Mouse (Mus musculus) liver, embryonic 14.5 days (tissue): ENCODE measurements around the gene Ang. TPM values are rescaled to one million over a fixed set of nuclear protein-coding genes. Genes with fewer than 3 reads are reported as not detected.

ENCODE experiments used
- ATAC-seq: fragments of 200-750 bp; cut with Nextera tagmentation; 2 replicates; pipeline ENCODE4 v1.8.0; 2017; ENCODE audit warnings: moderate number of reproducible peaks, mild to moderate bottlenecking, moderate library complexity; ENCODE audit not compliant: insufficient read depth
- DNase-seq, 3 experiments: peaks; one replicate each; pipeline ENCODE4 v3.0.0-alpha.2; 2012 to 2013; ENCODE audit warnings: low read depth in 3 of 3, low spot score in 3 of 3
- H3K27ac ChIP-seq: fragments of 300-500 bp; sonication (generic); 2 replicates; pipeline ENCODE4 v1.5.1; 2014; ENCODE audit warnings: moderate library complexity, mild to moderate bottlenecking, control low read depth, inconsistent platforms
- H3K27me3 ChIP-seq: fragments of 300-500 bp; sonication (generic); 2 replicates; pipeline ENCODE4 v1.6.1; 2014; ENCODE audit warnings: mild to moderate bottlenecking, low read length, moderate library complexity; ENCODE audit not compliant: control insufficient read depth, insufficient read depth
- H3K36me3 ChIP-seq: fragments of 300-500 bp; sonication (generic); replicated peaks from 2 replicates; pipeline ENCODE4 v1.6.1; 2014; ENCODE audit warnings: low read depth; ENCODE audit not compliant: control insufficient read depth, insufficient read depth
- H3K4me1 ChIP-seq, 2 experiments: fragments of 200-500 bp in 1 of 2; fragments of 300-500 bp in 1 of 2; sonication (generic) in 1 of 2; replicated peaks; 2 replicates each; pipeline ENCODE4 v1.6.1; 2012 to 2014; ENCODE audit warnings: antibody characterized with exemption in 1 of 2, inconsistent platforms in 1 of 2, low read length in 1 of 2; ENCODE audit not compliant: control insufficient read depth in 2 of 2, insufficient read depth in 2 of 2
- H3K4me2 ChIP-seq: fragments of 300-500 bp; sonication (generic); 2 replicates; pipeline ENCODE4 v1.6.1; 2014; ENCODE audit warnings: low read depth, mild to moderate bottlenecking, control low read depth, moderate library complexity
- H3K4me3 ChIP-seq, 2 experiments: fragments of 200-500 bp in 1 of 2; fragments of 300-500 bp in 1 of 2; sonication (generic) in 1 of 2; 2 replicates each; pipeline ENCODE4 v1.5.1; 2012 to 2014; ENCODE audit warnings: low read depth in 2 of 2, low read length in 2 of 2, mild to moderate bottlenecking in 2 of 2, control low read depth in 1 of 2, inconsistent platforms in 1 of 2, moderate library complexity in 1 of 2; ENCODE audit not compliant: insufficient read depth in 1 of 2
- H3K9ac ChIP-seq: fragments of 300-500 bp; sonication (generic); replicated peaks from 2 replicates; pipeline ENCODE4 v1.6.1; 2014; ENCODE audit warnings: mild to moderate bottlenecking, control low read depth, moderate library complexity
- H3K9me3 ChIP-seq: fragments of 300-500 bp; sonication (generic); 2 replicates; pipeline ENCODE4 v1.6.1; 2016; ENCODE audit warnings: low read length, mixed read lengths; ENCODE audit not compliant: control insufficient read depth
- CTCF ChIP-seq: IDR thresholded peaks from 2 replicates; pipeline ENCODE4 v1.5.1; 2016; ENCODE audit warnings: antibody characterized with exemption, low read depth, control low read depth
- EP300 ChIP-seq: IDR thresholded peaks from 2 replicates; pipeline ENCODE4 v1.6.1; 2016; ENCODE audit warnings: antibody characterized with exemption, low read depth
- whole genome bisulfite sequencing: fragments of 180-500 bp; shearing (Covaris S2); extraction: QIAGEN DNeasy Blood & Tissue Kit; methylation state at CpG from one replicate; pipeline ENCODE4 v1.1.7; 2014; ENCODE audit not compliant: insufficient replicate concordance; 5-methylcytosine and 5-hydroxymethylcytosine counted together
- polyA plus RNA-seq, 2 experiments: library from polyadenylated mRNA; depleted of rRNA in 1 of 2; stranded (reverse) in 1 of 2; unstranded in 1 of 2; fragments of >200 nt; fragmentation: Nextera tagmentation in 1 of 2; extraction: Ambion mirVana in 1 of 2; gene quantifications; 2 replicates each; pipeline versions ENCODE4 v1.2.1 to v1.2.3; 2012 to 2014

Gene Ang
- polyA plus RNA-seq, 2 experiments: 3.4 to 5.4 TPM

- 20% methylated on average over 2 of the region's 2 CpGs for WGBS
- TF ChIP-seq CTCF: no peak
- peak; percentile 94 for TF ChIP-seq EP300
- H3K27me3 ChIP-seq: no peaks in the 10 kb centered on the region
- H3K9me3 ChIP-seq: no peaks in the 10 kb centered on the region
- peak overlapping the region; percentile 97 for H3K27ac ChIP-seq
- peak overlapping the region; percentile 56 for H3K9ac ChIP-seq
- H3K4me2 ChIP-seq: peak overlapping the region; percentile 62
- DNase-seq (peak in 2 of 3 experiments; percentile 75 to 79), ATAC-seq (peak; percentile 84)
- H3K4me1 ChIP-seq: peaks cover 69 to 74% of the 10 kb centered on the region in 2 experiments
- no peak overlapping the region for H3K4me3 ChIP-seq
- H3K36me3 ChIP-seq: no peaks in the 10 kb centered on the region
Measured at GRCm38 (mm10) chr14:51143937-51144336, 53.0 kb downstream of the Ang start.

GRCm38 (mm10) chr14:51144451-51144850 lies 53.5 kb downstream of the Ang start:
- WGBS: 85% methylated on average over 4 of the region's 4 CpGs
- peak overlapping the region; percentile 97 for H3K27ac ChIP-seq
- DNase-seq: no peak
- peak overlapping the region; percentile 56 for H3K9ac ChIP-seq
- no peaks in the 10 kb centered on the region for H3K36me3 ChIP-seq
- no peak for ATAC-seq
- peaks cover 75 to 79% of the 10 kb centered on the region in 2 experiments for H3K4me1 ChIP-seq
- H3K4me2 ChIP-seq: peak overlapping the region; percentile 62
- H3K9me3 ChIP-seq: no peaks in the 10 kb centered on the region
- no peak overlapping the region for H3K4me3 ChIP-seq
- no peaks in the 10 kb centered on the region for H3K27me3 ChIP-seq
- TF ChIP-seq EP300 (no peak), CTCF (no peak)

GRCm38 (mm10) chr14:51145521-51145920 lies 54.6 kb downstream of the Ang start:
- Histone ChIP-seq H3K27ac (no peak overlapping the region), H3K9me3 (no peaks in the 10 kb centered on the region), H3K4me1 (peaks cover 80 to 81% of the 10 kb centered on the region in 2 experiments), H3K27me3 (no peaks in the 10 kb centered on the region), H3K36me3 (no peaks in the 10 kb centered on the region), H3K9ac (no peak overlapping the region), H3K4me2 (no peak overlapping the region), H3K4me3 (no peak overlapping the region)
- DNase-seq (no peak), ATAC-seq (no peak)
- WGBS: 91% methylated on average over 6 of the region's 6 CpGs
- TF ChIP-seq CTCF (no peak), EP300 (no peak)

GRCm38 (mm10) chr14:51146685-51147084 lies 55.7 kb downstream of the Ang start, which contains the start of gene Rnase1:
Gene Rnase1 (minus strand): TSS chr14:51146785.
- H3K9me3 ChIP-seq: no peaks in the 10 kb centered on the region
- TF ChIP-seq EP300 (no peak), CTCF (no peak)
- ATAC-seq (no peak), DNase-seq (no peak)
- H3K4me3 ChIP-seq: no peak within 1 kb of the TSS
- WGBS: 50% methylated on average over 2 of the region's 2 CpGs
- no peak within 1 kb of the TSS for H3K4me2 ChIP-seq
- H3K36me3 ChIP-seq: no peaks in the 10 kb centered on the region
- H3K27ac ChIP-seq: peak within 1 kb of the TSS; percentile 50
- no peaks in the 10 kb centered on the region for H3K27me3 ChIP-seq
- peaks cover 86 to 87% of the 10 kb centered on the region in 2 experiments for H3K4me1 ChIP-seq
- H3K9ac ChIP-seq: peak within 1 kb of the TSS; percentile 5; the same call in 1 of the 2 replicates

GRCm38 (mm10) chr14:51148006-51148405 lies 57.1 kb downstream of the Ang start:
- H3K27ac ChIP-seq: peak overlapping the region; percentile 80; the same call in 1 of the 2 replicates
- no peaks in the 10 kb centered on the region for H3K27me3 ChIP-seq
- no peak overlapping the region for H3K4me3 ChIP-seq

More at GRCm38 (mm10) chr14:51148006-51148405, 57.1 kb downstream of the Ang start:
- Histone ChIP-seq H3K9ac (no peak overlapping the region), H3K4me1 (peaks cover 84 to 86% of the 10 kb centered on the region in 2 experiments), H3K36me3 (no peaks in the 10 kb centered on the region), H3K9me3 (no peaks in the 10 kb centered on the region), H3K4me2 (no peak overlapping the region)
- TF ChIP-seq EP300 (no peak), CTCF (no peak)
- ATAC-seq (no peak), DNase-seq (no peak)
- 68% methylated on average over 3 of the region's 3 CpGs for WGBS
